Mouse (Mus musculus) adrenal gland, postnatal 4 days (tissue): ENCODE measurements at regions not wholly inside any gene's neighbourhood (a gene's known extent, or its start where the extent isn't known, plus 50 kb on each side); places are given as distances from the start of the nearest gene placed in this dataset.
"Not testable (repeated sequence)": the region's sequence is repeated elsewhere in the genome, so short reads cannot be mapped to it uniquely, and the experiment has no call there.

Experiments used
- DNase-seq, 2 experiments: peaks; one replicate each; pipeline ENCODE4 v3.0.0; 2021 to 2022; ENCODE audit warnings: low spot score in 2 of 2, mixed read lengths in 2 of 2

DNA sequence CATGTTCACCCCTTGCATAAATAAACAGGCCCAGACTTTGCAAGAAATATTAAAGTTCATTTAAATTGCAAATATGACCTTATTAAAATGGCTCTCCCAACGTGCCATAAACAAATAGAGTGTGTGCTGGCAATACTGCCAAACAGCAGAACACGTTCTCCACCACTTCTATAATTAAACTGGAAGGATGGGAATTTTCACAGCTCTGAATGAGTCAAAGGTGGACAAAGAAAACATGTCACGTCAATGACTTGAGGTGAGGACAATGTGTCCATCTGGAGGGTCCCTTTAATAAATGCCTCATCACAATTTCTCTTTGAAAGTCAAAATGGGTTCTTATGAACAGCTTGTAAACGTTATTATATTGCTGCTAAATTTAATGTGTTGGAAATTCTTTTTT is 114.8 kb downstream of the Galc start:
- DNase-seq = no peak

DNA sequence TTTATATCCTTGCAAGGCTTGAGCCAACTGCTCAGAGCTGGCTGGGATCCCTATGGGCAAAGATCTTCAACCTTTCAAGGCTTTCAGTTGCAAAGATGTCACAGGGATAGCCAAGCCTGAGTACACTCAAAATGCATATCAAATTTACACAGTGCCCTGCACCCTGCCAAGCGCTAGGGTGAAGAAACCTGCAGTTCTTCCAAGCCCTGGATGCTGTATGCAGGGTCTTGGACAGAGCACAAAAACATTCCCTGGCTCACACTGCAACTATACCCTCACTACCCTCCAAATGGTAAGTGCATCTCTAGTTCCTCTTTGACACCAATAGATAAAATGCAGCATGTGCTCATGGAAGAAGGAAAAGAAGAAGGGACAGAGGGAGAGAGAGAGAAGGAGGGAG is 116.1 kb downstream of the Galc start:
- DNase-seq = no peak

DNA sequence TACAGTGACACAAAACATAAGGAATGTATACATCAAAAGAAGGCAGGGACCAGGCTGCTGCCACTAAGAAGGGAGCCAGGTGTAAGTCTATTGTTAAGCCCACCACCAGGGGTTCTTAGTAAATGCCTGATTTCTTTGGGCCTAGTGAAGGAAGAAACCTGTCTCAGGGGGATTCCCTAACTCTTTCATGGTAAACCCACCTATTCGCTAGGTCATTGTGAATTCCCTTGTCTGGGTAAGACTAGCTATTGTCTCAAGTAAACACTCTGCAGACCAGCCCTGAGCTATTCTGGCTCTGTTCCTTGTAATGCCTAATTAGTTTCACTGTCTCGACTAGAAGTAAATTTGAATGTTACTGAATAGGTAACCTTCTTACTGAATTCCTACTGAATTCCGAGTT is 119.4 kb downstream of the Galc start:
- not testable (repeated sequence) for DNase-seq

DNA sequence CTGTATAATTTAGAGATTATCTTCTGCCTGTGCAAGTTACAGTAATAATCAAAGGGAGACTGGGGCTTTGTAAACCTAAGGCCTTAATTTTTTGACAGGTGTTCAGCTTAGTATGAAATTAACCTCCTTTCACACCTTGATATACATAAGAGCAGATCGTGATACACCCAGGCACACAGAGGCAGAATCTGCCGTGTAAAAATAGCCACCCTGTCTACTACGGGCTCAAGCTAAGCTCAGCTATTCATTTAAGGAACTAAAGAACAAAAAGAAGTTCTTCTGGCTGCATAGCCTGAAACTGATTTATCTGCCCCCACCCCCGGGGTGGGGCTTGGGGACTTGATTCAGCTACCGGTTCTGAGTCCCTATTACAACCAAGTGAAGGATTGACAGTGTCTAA is 128.0 kb downstream of the Galc start:
- no peak for DNase-seq

DNA sequence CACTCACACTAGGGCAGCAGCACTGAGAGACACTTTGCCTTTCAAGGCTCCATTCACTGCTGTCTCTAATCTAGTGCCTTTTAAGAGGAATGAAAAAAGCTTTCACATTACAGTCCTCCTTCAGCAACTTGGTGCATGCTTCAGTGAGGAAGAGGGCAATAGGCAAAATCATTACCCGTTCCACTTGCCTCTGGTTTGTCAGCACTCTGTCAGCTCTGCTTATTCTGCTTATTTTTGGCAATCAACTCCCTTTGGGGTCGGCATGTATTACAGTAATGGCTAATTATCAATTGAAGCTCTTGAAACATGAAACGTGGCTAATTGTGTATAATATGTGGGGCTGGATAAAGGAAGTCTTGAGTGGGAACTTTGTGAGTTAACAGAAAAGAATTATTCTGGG is 135.7 kb downstream of the Galc start:
- DNase-seq = no peak

DNA sequence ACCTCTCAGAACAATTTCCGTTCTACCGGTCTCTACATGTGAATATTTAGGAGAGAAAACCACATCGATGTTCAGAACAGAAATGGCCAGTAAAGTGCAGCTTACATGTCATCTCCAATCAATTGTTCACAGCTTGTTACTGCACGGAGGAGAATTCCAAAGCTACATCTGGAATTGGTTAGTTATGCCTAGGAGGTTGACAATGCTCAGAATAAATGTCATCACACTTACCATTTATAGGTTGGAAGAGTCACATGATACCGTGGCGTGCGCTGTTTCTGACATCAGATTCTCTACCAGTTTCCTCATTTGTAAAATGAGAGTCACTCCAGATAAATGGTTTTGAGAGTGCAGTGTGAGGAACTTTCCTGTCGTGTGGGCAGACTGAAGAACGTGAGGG is 151.2 kb downstream of the Galc start:
- no peak for DNase-seq

DNA sequence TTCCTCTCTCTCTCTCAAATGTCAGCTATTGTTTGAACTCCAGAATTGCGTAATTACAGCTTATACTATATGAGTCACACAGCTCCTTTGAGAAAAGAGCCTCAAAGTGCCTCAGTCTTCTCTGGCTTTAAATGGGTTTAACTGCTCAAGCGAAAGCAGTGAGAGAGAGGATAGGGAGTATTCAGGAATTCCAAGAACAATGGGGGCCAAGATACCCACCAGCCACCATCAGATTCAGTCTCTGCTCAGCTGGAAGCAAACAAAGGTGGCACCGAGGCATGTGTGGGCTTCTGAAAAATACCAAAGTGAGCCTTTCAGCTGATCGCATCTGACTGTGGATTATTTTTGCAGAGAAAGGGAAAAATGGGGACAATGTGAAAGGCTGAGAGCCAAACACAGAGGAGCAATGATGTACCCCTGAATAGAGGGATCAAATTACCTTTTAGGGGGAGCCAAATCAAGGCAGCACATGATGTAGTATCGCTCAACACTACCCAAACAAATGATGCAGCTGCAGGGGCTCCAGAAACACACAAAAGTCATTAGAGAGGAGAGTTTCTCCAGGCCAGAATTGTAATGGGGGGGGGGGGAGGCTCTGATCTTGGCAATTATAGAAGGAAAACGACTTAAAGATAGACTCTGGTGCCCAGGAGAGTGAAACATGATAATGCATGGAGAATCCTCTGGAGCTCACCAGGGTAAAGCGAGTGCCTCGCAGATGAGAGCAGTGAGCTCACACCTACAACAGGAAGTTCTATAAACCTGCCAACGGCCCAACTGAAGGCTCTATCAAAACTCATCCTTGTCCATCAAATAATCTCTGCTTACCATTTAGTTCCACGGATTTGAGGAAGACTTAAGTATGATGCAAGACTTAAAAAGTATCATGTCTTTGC is 152.2 kb downstream of the Galc start:
- DNase-seq = no peak

DNA sequence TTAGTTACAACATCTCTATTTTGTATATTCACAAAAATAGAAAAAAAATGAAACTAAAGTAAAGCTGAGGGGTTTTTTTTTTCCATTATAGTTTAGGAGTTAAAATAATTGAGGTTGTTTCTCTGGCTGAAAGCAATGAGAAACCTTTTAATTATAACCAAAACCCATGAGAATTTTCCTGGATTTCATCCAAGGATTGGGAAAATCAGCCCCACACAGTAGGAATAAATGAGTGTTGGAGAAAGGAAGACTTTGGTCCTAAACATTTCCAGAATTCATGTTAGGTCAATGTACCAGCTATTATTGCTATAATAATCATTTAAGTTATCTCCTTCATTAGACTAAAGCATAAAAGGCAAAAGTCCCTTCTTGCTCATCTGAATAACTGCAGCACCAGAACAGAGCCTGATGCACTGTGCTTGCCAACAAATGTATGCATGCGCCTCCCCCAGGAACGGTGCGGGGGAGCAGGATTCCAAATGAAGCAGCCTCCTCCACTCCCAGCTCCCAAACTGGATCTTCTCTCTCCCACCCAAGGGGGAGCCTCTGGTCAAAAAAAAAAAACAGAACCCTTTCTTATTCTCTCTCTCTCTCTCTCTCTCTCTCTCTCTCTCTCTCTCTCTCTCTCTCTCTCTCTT is 153.0 kb downstream of the Galc start:
- no peak for DNase-seq

DNA sequence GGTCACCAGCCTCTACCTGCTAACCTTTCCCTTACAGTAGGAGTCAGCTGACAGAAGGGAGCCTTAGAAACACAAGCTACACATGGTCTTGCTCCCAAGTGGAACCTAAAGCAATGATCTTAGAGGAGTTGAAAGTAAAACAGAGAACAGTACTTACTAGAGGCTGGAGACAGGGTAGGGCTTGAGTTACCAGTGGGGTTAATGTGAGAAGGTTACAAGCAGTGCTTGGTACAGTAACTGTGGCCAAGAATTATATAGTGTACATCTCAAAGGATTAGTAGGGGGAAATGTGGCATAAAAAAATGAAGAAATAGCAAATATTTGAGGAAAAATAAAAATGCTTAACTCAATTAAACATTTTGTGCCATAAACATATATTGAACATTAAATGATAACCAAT is 153.5 kb downstream of the Galc start:
- no peak for DNase-seq

DNA sequence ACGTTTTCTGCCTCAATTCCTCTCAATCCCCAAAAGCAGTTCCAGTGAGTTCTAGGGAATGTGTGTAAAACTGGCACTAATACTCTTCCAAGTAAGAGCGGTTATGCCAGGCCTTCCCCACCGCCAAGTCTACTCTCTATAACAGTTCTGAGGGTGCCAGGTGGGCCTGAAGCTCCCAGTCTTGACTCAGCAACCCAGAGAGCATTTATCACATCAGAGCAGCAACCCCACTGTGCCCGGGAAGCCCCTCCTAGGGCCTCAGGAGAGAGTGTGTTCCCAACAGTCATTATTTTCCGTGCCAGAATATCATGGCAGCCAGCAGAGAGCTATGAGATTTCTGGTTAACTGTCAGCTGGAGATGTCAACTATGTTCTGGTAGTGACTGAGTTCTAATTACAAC is 169.1 kb downstream of the Galc start:
- no peak for DNase-seq

DNA sequence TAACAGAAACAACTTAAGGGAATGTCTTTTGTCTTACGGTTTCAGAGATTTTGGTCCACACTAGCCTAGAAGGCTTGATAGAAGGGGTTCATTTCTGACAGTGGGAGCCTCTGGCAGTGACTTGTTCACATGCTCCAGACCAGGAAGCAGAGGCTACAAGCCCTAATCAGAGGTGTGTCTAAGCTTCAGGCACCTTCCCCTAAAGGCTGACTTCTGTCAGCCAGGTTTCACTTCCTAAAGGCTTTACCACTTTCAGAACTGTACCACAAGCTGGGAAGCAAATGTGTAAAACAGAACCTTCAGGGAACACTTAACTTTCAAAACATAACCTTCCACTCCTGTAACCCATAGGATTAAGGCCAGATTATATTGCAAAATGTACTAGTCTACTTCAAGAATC is 180.9 kb downstream of the Galc start:
- DNase-seq = no peak

DNA sequence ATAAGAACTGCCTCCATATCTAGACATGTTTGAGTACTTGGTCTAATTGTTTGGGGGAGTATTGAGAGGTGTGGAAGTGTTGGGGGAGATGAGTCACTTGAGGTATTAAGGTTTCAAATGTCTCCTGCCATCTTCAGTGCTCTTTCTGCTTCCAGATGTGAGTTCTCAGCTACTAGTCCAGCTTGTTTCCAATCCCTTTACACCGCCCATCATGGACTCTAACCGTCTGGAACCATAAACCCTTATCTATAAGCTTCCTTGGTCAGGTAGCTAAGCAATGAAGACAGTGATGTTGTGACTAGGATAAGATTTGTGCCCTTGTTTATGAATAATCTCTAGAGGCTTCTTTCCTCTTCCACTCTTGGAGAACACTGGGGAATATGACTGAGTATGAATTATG is 183.7 kb downstream of the Galc start:
- DNase-seq = no peak

DNA sequence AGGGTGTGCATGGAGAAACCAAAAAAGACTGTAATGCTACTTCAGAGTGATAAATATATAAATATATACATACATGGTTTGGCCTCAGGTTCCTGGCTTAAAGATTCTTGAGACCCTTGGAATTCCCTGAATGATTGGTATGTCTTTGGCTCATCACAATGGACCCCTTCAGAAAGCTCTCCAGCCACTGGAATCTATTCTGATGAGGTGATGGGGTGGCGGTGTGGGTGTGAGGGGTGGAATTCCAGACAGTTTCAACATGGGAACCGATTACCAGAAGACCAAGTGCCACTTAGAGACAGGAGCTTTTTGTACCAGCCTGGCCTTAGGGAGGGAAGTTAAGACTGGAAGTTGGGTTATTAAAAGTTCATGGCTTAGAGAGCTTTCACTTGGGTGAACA is 190.1 kb downstream of the Galc start:
- DNase-seq = no peak

DNA sequence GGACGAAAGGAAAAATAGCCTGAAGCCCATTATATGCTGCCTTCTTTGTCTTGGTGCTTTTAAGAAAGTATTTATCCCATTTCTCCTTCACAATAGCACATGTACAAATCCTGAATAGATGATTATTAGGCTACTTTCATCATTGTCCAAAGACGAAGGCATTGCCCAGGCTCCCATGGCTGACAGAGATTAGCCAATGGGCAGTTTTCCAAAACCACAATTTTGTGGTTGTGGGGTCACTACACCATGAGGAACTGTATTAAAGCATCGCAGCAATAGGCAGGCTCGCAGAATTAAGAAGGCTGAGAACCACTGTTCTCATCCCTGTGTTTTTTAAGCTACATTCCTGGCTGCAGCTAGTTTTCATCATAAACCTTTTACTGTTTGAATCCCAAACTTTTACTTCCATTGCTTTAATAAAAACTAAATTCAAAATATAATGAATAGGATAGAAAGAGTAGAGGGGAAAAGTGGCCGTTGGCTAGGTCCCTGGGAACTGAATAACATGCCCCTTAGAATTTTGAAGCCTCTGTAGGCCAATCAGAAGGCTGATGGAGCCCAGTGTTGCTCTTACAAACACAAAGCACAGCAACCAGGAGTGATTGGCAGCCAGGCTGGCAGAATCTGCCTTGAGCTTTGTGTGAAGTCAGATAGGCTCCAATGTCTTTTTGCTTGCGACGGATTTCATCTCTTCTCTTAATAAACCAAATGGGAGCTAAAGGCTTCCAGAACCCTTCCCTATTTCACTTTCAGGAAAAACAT is 199.7 kb downstream of the Galc start:
- DNase-seq = no peak

DNA sequence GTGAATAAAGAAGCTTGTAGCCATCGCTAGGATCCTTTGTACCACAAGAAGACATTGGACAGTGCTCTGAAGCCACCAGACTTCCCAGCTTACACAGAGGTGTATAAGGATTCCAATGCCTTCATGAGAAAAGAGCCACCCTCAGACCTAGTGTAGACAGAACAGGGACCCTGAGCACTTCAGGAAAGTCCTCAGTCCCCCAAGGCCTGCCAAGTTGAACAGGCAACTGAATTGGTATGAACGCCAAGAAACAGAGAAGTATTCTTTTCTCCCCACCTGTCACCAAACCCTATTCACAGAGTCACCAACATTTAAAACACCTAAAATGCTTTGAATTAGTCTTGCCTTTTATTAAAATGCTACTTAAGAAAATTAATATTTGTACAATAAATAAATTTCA is 200.3 kb downstream of the Galc start:
- DNase-seq = no peak

DNA sequence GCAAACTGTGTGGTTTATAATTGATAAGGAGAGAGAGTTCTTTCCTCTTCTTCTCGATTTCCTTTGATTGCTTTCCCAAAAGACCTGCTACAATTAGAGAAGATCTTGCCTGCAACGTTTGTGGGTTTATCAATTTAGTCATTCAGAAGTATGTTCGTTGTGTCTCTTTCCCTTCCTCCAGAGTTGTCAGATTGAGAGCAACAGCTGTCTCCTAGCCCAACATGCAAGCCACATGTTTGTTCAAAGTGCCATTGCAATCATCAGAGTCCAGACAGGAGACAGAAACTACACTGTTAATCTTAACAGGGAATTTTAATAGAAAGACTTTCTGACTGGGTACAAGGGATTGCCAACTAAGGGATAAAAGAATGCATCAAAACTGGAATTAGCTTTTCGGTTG is 208.3 kb downstream of the Galc start:
- no peak for DNase-seq

DNA sequence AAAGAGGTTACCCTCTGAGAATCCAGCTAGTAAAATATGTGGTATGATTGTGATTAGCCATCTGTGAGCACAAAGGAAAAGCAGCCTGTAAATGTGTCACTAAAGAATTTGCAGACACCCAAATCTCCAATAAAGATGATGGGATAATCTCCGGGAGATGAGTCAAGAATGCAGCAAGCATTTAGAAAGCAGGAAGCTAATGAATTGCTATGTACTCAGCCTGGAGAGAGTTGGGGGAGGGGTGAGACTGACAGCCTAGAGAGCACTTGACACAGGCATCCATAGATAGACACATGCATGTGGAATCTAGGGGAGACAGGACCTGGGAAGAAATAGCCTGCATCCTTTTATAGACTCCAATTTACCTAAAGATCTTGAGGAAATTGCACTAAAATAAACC is 208.8 kb downstream of the Galc start:
- no peak for DNase-seq

DNA sequence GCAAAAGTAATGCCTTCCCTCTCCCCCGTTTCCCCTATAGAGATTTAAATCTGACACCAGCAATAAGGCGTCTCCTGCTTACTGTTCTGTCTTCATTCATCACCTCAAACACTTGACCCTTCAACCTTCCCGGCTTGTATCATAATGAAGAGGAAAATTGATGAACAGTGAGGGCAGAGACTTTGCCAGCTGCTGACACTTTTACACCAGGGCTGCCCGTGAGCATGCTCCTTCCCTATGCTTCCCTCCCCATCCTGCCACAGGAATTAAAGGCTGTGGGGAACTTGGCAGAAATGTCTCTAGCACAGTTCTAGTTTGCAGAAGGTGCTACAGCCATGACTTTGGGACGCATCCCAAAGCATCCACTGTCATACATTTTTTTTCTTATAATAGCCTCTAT is 209.2 kb downstream of the Galc start:
- DNase-seq = no peak

DNA sequence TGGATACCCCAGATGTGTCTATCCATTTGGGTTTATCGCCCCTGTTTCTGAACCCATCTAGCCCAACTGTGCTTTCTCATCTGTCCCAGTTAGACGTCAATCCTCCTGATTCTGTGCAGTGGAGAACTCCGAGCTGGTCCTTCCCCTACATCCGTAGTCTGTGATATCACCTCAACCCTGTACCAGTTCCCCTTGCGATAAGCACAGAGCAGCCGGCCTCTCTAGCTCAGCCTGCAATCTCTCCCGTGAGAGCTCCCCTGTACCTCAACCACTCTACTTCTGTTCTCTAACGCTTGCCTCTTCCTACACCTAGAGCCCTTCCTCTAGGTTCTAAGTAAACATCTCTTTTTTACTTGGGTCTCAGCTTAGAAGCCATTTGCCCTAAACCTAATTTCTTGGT is 211.5 kb downstream of the Galc start:
- no peak for DNase-seq

DNA sequence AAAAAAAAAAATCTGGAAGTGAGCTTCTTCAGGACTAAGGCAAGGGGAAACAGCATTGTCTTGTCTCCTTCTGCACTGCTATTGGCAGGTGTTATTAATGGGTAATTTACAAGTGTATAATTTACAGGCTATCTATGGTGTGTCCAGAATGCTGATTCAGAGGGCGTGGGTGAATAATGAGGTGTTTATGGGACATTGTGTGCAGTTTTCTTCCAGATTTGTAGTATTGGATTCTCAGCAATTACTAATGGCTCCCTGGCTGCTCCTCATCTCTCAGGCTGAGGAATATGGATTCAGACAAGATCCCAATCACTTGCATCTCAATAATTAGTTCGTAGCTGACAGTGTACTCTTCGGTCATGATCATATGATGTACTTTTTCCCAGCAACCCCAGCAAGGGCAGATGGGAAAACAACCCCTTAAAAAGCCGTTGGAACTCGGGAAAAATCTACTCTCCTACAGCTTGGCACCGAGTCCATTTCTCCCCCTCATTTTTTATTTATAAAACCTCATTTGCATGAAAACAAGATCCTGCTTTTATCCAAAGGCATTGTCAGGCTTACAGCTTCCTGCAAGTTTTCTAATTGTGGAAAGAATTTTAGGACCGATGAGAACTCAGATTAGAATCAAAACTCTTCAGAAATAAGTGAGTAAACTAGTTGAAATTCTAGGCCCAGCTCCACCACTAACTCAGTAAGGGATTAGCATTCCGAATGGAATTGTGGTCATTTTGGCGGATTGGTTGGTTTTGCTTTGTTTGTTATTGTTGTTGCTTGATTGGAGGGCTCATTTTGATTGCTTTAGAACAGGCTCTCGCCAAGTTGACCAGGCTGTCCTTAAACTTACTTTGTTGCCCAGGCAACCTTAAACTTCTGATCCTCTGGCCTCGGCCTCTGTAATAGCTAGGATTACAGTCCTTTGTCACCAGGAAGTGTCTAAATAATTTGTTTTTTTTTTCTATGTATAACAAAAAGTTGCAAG is 212.5 kb downstream of the Galc start:
- no peak for DNase-seq
